Mouse (Mus musculus): Measurements from ENCODE around the gene Vat1.
A peak's percentile ranks its signal among the peaks of the same experiment; 100 is the strongest.
"Not testable (repeated sequence)": the region's sequence is repeated elsewhere in the genome, so short reads cannot be mapped to it uniquely, and the experiment has no call there.

Gene Vat1

GRCm38 (mm10) chr11:101465869-101466551 lies at the start of gene Vat1:
Vat1 (minus strand) TSS chr11:101466230.
- no peak for DNase-seq (ENCODE audit: low spot score)

GRCm38 (mm10) chr11:101507090-101507489 lies 41.1 kb upstream of the Vat1 start:
- DNase-seq (ENCODE audit: low spot score) = no peak

GRCm38 (mm10) chr11:101506269-101506780 lies 40.3 kb upstream of the Vat1 start:
- no peak for DNase-seq (ENCODE audit: low spot score)

GRCm38 (mm10) chr11:101486126-101486525 lies 20.1 kb upstream of the Vat1 start:
- DNase-seq (ENCODE audit: low spot score) = no peak

GRCm38 (mm10) chr11:101485509-101486028 lies 19.5 kb upstream of the Vat1 start:
- no peak for DNase-seq (ENCODE audit: low spot score)

GRCm38 (mm10) chr11:101484814-101485213 lies 18.8 kb upstream of the Vat1 start:
- DNase-seq (ENCODE audit: low spot score) = no peak

GRCm38 (mm10) chr11:101484245-101484644 lies 18.2 kb upstream of the Vat1 start:
- DNase-seq (ENCODE audit: low spot score) = no peak

GRCm38 (mm10) chr11:101483804-101484203 lies 17.8 kb upstream of the Vat1 start:
- no peak for DNase-seq (ENCODE audit: low spot score)

- no peak for DNase-seq (ENCODE audit: low spot score)
Observed at GRCm38 (mm10) chr11:101480912-101481311, 14.9 kb upstream of the Vat1 start.

- DNase-seq (ENCODE audit: low spot score) = no peak
Observed at GRCm38 (mm10) chr11:101479171-101479635, 13.2 kb upstream of the Vat1 start.

- no peak for DNase-seq (ENCODE audit: low spot score)
Observed at GRCm38 (mm10) chr11:101477552-101478211, 11.7 kb upstream of the Vat1 start.

GRCm38 (mm10) chr11:101477194-101477551 lies 11.1 kb upstream of the Vat1 start:
- DNase-seq (ENCODE audit: low spot score) = no peak

GRCm38 (mm10) chr11:101476361-101476760 lies 10.3 kb upstream of the Vat1 start:
- not testable (repeated sequence) for DNase-seq (ENCODE audit: low spot score)

GRCm38 (mm10) chr11:101474298-101474697 lies 8.3 kb upstream of the Vat1 start:
- no peak for DNase-seq (ENCODE audit: low spot score)

GRCm38 (mm10) chr11:101473686-101474085 lies 7.7 kb upstream of the Vat1 start:
- not testable (repeated sequence) for DNase-seq (ENCODE audit: low spot score)

GRCm38 (mm10) chr11:101472336-101472735 lies 6.3 kb upstream of the Vat1 start:
- no peak for DNase-seq (ENCODE audit: low spot score)

- no peak for DNase-seq (ENCODE audit: low spot score)
Observed at GRCm38 (mm10) chr11:101471926-101472325, 5.9 kb upstream of the Vat1 start.

- no peak for DNase-seq (ENCODE audit: low spot score)
Observed at GRCm38 (mm10) chr11:101470206-101470605, 4.2 kb upstream of the Vat1 start.

GRCm38 (mm10) chr11:101469155-101469554 lies 3.1 kb upstream of the Vat1 start:
- no peak for DNase-seq (ENCODE audit: low spot score)

GRCm38 (mm10) chr11:101468731-101469130 lies 2.7 kb upstream of the Vat1 start:
- no peak for DNase-seq (ENCODE audit: low spot score)

- DNase-seq (ENCODE audit: low spot score) = no peak
Observed at GRCm38 (mm10) chr11:101468263-101468688, 2.2 kb upstream of the Vat1 start.

GRCm38 (mm10) chr11:101467477-101468262 lies 1.6 kb upstream of the Vat1 start:
- DNase-seq (ENCODE audit: low spot score) = peak; percentile 65

All from left cerebral cortex, adult 11 months (tissue).